Mouse (Mus musculus): Measurements from ENCODE around the gene Ralgds.
A peak's percentile ranks its signal among the peaks of the same experiment; 100 is the strongest.
"Not testable (repeated sequence)": the region's sequence is repeated elsewhere in the genome, so short reads cannot be mapped to it uniquely, and the experiment has no call there.

Ralgds gene

DNA sequence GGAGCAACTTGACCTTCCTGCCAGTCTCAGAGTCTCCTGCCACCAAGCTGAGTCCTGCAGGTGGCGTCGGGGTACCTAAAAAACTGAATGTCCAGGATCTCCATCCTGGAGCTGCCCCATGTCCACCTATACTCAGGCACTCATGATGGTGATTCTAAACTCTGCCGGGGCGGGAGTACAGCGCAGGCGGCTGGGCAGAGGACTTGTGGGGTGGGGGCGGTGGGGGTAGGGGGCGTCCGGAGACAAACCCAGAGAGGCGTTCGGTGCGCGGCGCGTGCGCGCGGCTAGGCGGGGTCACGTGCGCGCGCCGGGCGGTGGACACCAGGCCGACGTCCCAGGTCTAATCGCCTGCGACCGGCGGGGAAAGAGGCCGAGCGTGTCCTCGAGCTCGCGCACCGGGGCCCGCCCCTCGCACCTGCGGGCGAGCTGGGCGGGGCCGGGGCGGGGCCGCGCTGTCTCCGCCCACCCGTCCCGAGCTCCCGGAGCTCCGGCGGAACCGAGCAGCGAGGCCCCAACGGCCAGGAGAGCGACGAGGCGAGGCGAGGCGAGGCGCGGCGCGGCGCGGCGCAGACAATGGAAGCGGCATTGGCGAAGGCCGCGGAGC is at the start of gene Ralgds:
TSS of gene Ralgds (plus strand) at position 328 of the 604 bp plus-strand sequence.
- DNase-seq (ENCODE audit: low spot score in 2 of 2) = no peak

DNA sequence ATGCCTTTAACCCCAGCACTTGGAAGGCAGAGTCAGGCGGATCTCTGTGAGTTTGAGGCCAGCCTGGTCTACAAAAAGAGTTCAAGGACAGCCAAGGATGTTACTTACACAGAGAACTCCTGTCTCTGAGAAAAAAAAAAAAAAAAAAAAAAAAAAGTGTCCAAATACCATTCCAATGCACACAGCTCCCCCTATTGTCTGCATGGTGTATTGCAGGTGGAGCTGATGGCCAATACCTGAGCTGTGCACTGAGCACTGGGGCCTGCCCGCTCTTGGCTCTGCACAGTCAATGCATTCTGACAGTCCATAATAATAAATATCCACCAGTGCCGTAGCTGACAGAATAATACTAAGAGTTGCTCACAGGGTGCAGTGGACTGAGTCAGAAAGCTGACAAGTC is 49.0 kb upstream of the Ralgds start:
- peak; percentile 48 to 61 for DNase-seq (ENCODE audit: low spot score in 2 of 2)

DNA sequence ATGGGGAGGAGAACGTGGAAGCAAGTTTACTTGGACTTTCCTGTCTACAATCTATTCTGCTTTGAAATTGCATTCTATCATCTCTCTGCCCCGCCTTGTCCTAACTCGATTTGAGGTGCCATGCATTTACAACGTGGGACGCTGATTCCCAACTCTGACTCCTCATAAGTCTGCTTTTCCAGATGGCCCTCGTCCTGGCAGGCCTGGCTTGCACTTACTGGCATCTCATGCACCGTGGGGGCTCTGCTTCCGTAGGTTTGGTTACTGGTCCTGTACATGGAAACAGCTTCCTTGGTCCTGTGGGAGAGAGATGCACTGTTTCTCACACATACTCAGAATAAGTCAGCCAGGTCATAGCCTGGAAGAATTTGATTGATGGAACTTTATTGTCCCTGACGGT is 48.0 kb upstream of the Ralgds start:
- DNase-seq (ENCODE audit: low spot score in 2 of 2) = no peak

DNA sequence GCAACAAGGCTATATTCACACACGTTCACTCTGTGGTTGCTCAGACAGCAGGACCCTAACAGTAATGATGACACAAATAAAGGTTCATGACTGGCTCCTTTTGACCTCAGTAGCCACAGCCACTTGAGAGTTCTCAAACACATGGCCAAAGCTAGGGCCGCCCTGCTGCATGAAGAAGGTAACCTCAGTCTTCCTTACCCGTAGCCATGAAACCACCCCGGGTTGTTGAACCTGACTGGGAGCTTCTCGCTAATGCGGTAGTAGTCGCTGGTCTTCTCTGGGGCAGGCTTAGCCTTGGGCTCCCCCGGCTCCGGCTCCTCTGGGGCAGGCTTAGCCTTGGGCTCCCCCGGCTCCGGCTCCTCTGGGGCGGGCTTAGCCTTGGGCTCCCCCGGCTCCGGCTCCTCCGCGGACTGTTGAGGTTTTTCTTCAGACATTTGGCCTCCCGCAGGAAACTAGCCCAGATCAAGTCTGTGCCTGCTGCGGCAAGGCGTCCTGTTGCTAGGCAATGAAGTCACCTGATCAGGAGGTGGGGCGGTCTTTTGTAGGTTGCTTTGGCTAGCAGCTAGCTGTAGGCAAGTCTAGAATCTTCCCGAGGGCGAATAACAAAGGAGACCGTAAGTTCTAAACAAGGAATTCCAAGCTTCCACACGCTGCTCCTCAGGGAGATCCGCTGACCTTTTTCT is 46.9 kb upstream of the Ralgds start, which contains the start of gene 1700007K13Rik:
TSS of gene 1700007K13Rik (minus strand) at position 497 of the 683 bp plus-strand sequence.
- peak; percentile 64 to 85 for DNase-seq (ENCODE audit: low spot score in 2 of 2)

DNA sequence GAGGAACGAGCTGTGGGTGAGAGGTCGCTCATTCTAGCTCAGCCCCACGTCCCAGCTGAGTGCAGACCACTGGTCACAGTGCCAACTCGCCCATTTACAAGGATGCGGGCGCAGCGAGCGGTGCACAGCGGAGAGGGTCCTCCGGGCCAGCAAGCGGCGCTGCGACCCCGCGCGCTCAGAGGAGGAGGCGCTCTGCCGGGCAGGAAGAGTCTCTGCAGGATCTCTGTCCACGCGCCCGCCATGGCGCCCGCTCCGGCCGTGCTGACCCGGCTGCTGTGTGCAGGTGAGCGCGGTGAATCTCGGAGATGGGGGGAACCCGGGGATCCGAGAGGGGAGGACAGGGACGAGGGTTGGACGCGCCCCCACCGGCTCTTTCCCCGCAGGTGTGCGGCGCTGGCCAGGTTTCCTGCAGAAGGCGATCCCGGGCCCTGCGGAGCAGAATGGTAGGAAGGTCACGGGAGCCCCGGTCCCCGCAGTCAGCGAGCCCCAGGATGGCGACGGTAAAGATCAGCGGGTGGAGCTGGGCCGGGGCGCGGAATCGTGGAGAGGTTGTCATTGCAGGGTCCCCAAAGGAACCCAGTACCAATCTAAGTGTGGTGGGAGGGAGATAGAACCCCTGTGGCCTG is 45.0 kb upstream of the Ralgds start, which contains the start of gene Mrps2:
TSS of gene Mrps2 (plus strand) at position 207 of the 626 bp plus-strand sequence.
- peak; percentile 66 to 79 for DNase-seq (ENCODE audit: low spot score in 2 of 2)

DNA sequence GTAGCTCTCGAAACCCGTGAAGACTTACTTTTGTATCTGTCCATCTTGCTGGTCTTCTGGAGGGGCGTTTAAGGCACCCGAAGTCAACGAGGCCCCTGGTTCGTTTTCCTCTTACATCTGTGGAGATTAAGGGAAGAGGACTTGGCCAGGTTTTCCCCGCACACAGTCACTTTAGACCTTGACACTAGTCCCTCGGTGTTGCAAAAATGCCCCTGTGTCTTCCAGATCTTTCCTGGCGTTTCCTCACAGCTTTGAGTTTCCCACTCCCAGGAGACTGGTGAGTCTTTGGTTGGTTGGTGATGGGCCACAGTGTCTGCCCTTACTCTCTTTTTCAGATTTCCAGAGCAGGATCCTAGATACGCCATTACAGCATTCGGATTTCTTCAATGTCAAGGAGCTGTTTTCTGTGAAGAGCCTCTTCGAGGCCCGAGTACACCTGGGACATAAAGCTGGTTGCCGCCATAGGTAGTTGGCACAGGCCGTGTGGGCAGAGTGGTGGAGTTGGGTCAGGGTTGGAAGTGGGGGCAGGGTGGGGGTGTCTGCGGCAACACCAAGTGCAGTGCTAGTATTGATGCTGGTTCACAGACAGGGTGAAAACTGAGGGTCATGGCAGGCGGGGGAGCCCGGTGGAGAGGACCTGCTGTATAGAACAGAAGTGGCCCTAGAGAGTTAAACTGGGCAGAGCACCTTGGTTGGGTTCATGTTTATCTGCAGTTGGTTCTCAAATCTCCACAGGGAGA is 44.3 kb upstream of the Ralgds start:
- no peak for DNase-seq (ENCODE audit: low spot score in 2 of 2)

DNA sequence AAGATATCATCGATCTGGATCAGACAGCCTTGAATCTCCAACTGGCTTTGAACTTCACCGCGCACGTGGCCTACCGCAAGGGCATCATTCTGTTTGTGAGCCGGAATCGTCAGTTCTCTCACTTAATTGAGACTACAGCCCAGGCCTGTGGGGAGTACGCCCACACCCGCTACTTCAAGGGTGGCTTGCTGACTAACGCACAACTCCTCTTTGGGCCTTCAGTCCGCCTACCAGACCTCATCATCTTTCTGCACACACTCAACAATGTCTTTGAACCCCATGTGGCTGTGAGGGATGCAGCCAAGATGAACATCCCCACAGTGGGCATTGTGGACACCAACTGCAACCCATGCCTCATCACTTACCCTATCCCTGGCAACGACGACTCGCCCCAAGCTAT is 43.5 kb upstream of the Ralgds start:
- DNase-seq (ENCODE audit: low spot score in 2 of 2) = no peak

DNA sequence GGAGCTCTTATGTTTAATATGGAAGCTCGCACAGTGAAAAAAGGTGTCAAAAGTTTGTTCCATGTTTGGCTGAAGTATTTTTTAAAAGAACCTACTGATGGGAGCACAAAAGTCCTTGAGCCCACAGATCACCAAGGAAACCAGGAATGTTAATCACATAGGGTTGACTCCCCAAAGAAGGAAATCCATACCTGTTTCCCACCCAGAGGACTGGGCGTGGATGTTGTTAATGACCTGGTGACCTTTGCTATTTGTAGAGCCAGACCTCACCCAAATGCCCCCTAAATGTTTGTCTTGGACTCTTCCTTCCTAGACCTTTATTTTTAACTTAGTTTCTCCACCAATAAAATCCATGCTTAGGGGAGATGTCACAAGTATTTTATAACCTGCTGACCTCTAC is 42.3 kb upstream of the Ralgds start:
- DNase-seq (ENCODE audit: low spot score in 2 of 2) = no peak

- DNase-seq (ENCODE audit: low spot score in 2 of 2) = not testable (repeated sequence)
Measured at GRCm38 (mm10) chr2:28472011-28472410, 40.9 kb upstream of the Ralgds start.

DNA sequence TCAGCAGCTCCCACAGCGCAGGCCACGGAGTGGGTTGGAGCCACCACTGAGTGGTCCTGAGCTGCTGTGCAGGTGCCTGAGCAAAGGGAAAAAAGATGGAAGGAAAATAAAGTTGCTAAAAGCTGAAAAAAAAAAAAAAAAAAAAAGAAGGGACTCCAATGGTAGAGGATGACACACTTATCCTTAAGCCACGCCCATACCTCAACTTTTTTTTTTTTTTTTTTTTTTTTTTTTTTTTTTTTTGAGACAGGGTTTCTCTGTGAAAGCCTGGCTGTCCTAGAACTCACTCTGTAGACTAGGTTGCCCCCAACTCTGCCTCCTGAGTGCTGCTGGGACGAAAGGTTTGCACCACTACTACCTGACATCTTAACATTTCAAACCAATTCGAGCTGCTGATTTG is 34.9 kb upstream of the Ralgds start:
- DNase-seq (ENCODE audit: low spot score in 2 of 2) = not testable (repeated sequence)

- DNase-seq (ENCODE audit: low spot score in 2 of 2) = no peak
Measured at GRCm38 (mm10) chr2:28479208-28480204, 33.4 kb upstream of the Ralgds start.

DNA sequence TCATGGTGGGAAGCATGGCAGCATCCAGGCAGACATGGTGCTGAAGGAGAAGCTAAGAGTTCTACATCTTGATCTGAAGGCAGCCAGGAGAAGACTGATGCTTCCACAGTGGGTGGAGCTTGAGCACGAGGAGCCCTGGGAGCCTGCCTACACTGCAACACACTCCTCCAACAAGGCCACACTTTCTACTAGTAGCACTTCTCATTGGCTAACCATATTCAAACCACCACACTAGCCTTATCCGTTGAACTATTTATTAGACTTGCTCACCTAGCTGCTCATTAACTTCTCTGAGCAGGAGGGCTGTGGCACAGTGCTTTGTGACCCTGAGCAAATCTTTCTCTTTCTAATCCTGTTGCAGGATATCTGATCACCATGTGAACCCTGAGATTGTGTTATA is 29.1 kb upstream of the Ralgds start:
- DNase-seq (ENCODE audit: low spot score in 2 of 2) = no peak

DNA sequence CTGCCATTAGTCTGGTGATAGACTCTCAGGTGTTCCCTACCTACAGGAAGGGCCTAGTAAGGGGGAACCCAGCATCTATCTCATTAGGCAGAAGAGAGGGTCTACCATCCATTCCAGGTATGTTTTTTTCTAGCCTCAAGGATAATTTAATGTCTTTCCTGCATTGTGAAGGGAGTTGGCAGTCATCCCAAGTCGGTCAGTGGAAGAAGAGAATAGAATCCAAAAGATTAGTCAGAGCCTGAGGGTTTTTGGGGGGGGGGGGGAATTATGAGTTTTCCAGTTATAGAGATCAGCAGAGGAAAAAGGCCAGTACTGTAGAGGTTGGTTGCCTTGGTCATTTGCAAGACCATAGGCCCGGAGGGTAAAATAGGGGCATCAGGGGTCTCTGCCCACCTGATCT is 18.4 kb upstream of the Ralgds start:
- no peak for DNase-seq (ENCODE audit: low spot score in 2 of 2)

DNA sequence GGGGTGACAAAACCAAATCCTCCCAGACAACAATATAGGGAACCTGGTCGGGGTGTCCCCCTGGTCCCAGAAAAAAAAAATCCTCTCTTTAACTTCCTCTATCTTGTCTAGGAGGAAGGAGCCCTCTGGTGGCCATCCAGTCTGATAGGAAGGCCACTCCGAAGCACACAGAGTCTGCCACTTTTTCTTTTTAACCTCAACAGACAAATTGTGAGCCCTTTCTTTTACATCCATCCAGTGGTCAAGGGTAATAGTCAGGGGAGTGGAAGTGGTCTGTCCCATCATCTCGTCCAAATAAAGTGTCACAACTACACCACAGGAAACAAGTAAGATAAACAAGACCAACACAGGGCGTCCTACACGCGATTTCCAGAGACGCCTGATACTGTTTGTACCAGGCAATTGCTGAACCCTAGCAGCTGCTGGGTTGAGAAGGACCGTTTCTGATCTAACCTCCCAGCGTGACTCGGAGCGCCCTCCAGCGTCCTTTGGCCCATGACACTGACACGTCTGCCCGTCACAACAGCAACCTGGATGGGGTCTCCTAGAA is 17.6 kb upstream of the Ralgds start:
- DNase-seq (ENCODE audit: low spot score in 2 of 2) = no peak

GRCm38 (mm10) chr2:28495801-28496595 is 16.9 kb upstream of the Ralgds start:
- DNase-seq (ENCODE audit: low spot score in 2 of 2) = no peak

DNA sequence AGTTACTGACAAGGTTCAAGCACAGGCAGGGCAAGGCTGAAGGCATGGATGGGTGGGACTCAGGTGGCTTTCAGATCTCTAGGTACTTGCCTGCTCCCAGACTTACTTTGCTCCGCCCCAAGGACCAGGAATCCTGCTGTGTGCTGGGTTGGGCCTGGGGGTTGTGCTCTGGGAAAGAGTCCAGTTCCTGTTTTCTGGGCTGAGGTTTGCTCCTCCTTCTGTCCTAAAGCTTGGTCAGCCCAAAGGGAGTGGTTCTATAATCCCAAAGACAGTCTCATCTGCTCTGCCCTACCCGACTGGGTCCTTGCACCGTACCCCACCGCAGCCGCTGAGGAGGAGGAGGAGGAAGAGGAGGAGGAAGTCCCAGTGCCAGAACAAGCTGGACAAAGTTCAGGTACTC is 16.3 kb upstream of the Ralgds start, which contains the start of gene Gbgt1:
TSS of gene Gbgt1 (plus strand) at position 221 of the 400 bp plus-strand sequence.
- no peak for DNase-seq (ENCODE audit: low spot score in 2 of 2)

DNA sequence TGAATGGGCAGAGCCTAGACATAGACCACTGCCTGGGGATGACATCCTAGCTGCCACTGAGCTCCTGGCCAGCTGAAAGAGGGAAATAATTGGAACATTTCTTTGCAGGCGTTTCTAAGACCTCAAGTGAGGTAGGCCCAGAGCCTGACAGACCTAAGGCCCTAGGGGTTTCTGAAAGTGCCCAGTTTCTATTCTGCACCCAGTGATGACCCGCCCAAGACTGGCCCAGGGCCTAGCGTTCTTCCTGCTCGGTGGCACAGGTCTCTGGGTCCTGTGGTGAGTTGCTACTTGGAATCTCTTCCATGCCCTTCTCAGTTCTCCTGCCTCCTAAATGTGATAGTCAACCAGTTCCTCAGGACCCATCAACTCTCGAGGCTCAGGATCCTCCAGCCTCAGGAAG is 15.4 kb upstream of the Ralgds start:
- no peak for DNase-seq (ENCODE audit: low spot score in 2 of 2)

GRCm38 (mm10) chr2:28498431-28498830 is 14.5 kb upstream of the Ralgds start:
- DNase-seq (ENCODE audit: low spot score in 2 of 2) = no peak

DNA sequence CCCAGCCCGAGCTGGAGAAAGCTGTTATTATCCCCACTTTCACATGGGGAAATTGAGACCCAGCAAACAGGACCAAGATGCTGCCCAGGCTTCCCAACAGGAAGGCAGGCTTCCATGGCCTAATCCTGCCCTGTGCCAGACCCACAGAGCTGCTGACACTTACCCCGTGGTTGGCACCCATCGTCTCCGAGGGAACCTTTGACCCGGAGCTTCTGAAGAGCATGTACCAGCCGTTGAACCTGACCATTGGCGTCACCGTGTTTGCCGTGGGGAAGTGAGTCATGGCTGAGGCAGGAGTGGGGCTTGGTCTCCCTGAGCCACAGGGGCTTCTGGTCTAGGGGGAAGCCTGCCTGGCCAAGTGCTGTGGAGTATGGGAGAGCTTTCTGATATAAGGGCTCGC is 9.9 kb upstream of the Ralgds start:
- no peak for DNase-seq (ENCODE audit: low spot score in 2 of 2)

GRCm38 (mm10) chr2:28504676-28505075 is 8.2 kb upstream of the Ralgds start:
- no peak for DNase-seq (ENCODE audit: low spot score in 2 of 2)

Measured in right cerebral cortex, postnatal 36 days (tissue).